Mouse (Mus musculus): ENCODE measurements around the gene Cnnm2. TPM values are rescaled to one million over a fixed set of nuclear protein-coding genes. Genes with fewer than 3 reads are reported as not detected.

The Cnnm2 gene
- polyA plus RNA-seq, 1 experiment from 2014 or later: 3.8 TPM

DNA sequence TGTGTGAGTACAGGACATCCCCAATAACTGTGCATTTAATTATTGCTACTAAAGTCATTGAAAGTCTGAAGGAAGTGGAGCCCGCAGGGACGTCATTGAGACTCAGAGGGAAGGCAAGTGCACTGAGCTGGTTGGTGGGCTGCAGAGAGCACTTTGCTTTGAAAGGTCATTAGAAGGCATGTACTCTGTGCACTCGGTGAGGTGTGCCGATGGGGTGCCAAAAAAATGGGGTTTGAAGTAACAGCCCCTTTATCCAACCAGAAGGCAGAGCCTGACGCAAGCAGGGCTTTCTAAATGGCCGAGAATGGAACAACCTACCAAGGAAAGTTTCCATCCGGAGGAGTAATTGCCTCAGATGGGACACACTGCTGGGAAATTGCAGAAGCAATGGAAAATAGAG, 63.5 kb downstream of the Cnnm2 start:
- Histone ChIP-seq H3K4me3 (ENCODE audit: low read depth, low read length) (no peak overlapping the region), H3K4me1 (ENCODE audit: control insufficient read depth, insufficient read depth, low read length) (no peaks in the 10 kb centered on the region), H3K4me2 (ENCODE audit: low read depth, low read length) (no peak overlapping the region), H3K27ac (replicated peaks; ENCODE audit: low read depth, low read length) (no peak overlapping the region), H3K36me3 (replicated peaks; ENCODE audit: control insufficient read depth, insufficient read depth, low read depth, low read length) (no peaks in the 10 kb centered on the region), H3K9ac (replicated peaks; ENCODE audit: low read length) (no peak overlapping the region), H3K27me3 (ENCODE audit: control insufficient read depth, insufficient read depth, low read length) (no peaks in the 10 kb centered on the region), H3K9me3 (replicated peaks; ENCODE audit: control insufficient read depth, low read length) (no peaks in the 10 kb centered on the region)
- ATAC-seq (replicated peaks; ENCODE audit: insufficient number of reproducible peaks, low FRiP score, low TSS enrichment, low read depth) (no peak), DNase-seq (ENCODE audit: low spot score) (no peak)
- WGBS: 85% methylated on average over 7 of the region's 7 CpGs

DNA sequence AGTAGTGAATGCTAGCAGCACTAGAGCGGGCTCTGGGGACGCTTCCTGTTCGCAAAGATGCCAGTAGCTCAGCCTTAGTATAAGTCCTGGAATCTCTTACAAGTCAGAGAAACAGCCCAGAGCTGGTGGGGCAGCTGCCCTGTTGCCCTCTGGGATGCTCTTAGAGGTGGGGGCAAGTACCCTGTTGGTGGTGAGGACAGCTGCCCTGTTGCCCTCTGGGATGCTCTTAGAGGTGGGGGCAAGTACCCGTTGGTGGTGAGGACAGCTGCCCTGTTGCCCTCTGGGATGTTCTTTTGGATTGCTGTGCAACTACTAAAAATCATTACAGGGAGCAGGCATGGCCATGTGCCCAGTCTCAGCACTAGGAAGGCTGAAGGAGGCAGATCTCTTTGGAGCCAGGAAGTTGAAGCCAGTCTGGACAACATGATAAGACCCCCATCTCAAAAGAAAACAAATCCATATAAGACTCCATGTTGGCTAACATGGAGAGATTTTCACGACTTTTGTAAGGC, 66.3 kb downstream of the Cnnm2 start:
- no peak overlapping the region for H3K4me2 ChIP-seq (ENCODE audit: low read depth, low read length)
- no peak for DNase-seq (ENCODE audit: low spot score)
- H3K9me3 ChIP-seq (replicated peaks; ENCODE audit: control insufficient read depth, low read length): no peaks in the 10 kb centered on the region
- no peak for ATAC-seq (replicated peaks; ENCODE audit: insufficient number of reproducible peaks, low FRiP score, low TSS enrichment, low read depth)
- H3K36me3 ChIP-seq (replicated peaks; ENCODE audit: control insufficient read depth, insufficient read depth, low read depth, low read length): no peaks in the 10 kb centered on the region
- no peak overlapping the region for H3K9ac ChIP-seq (replicated peaks; ENCODE audit: low read length)
- WGBS: 86% methylated on average over 5 of the region's 5 CpGs
- H3K4me1 ChIP-seq (ENCODE audit: control insufficient read depth, insufficient read depth, low read length): no peaks in the 10 kb centered on the region
- H3K27me3 ChIP-seq (ENCODE audit: control insufficient read depth, insufficient read depth, low read length): no peaks in the 10 kb centered on the region
- H3K27ac ChIP-seq (replicated peaks; ENCODE audit: low read depth, low read length): no peak overlapping the region
- H3K4me3 ChIP-seq (ENCODE audit: low read depth, low read length): no peak overlapping the region

DNA sequence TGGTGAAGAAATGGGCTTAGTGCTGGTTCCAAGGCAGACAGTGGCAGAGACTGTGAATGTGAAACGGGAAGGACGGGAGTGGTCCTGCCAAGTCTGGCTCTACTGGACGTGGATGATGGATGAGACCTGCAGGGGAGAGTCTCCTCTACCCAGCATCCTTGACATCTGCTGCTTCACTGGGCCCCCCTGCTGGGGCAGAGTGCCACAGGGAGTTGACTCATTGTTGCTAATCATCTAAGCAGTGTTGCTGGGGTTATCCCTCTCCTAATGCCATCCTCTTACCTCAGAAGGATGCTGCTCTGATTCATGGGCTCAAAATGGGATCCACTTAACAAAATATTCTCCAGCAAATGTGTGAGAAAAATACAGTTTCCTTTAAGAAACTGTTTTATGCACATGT, 67.6 kb downstream of the Cnnm2 start:
- H3K4me3 ChIP-seq (ENCODE audit: low read depth, low read length): no peak overlapping the region
- no peaks in the 10 kb centered on the region for H3K27me3 ChIP-seq (ENCODE audit: control insufficient read depth, insufficient read depth, low read length)
- 56% methylated on average over 3 of the region's 3 CpGs for WGBS
- no peak overlapping the region for H3K4me2 ChIP-seq (ENCODE audit: low read depth, low read length)
- no peaks in the 10 kb centered on the region for H3K4me1 ChIP-seq (ENCODE audit: control insufficient read depth, insufficient read depth, low read length)
- no peaks in the 10 kb centered on the region for H3K36me3 ChIP-seq (replicated peaks; ENCODE audit: control insufficient read depth, insufficient read depth, low read depth, low read length)
- no peaks in the 10 kb centered on the region for H3K9me3 ChIP-seq (replicated peaks; ENCODE audit: control insufficient read depth, low read length)
- no peak overlapping the region for H3K9ac ChIP-seq (replicated peaks; ENCODE audit: low read length)
- H3K27ac ChIP-seq (replicated peaks; ENCODE audit: low read depth, low read length): no peak overlapping the region
- ATAC-seq (replicated peaks; ENCODE audit: insufficient number of reproducible peaks, low FRiP score, low TSS enrichment, low read depth) (no peak), DNase-seq (ENCODE audit: low spot score) (no peak)

DNA sequence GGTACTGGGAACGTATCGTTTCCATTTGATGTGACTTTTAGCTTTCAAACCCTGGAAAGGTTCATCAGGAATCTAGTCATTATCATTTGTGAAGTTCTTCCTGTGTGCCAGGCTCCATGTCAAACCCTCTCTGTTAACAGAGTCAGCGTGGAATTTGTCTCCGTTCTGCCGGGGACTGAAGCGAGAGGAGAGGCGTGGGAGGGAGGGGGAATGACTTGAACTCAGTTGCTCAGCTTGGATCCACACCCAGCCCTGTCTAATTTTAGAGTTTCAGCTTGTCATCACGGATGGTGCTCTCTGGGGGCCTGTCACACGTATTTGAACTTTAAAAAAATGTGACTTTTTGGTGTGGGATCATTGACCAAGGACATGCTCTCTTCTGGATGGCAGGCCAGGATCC, 70.0 kb downstream of the Cnnm2 start:
- H3K27ac ChIP-seq (replicated peaks; ENCODE audit: low read depth, low read length): no peak overlapping the region

DNA sequence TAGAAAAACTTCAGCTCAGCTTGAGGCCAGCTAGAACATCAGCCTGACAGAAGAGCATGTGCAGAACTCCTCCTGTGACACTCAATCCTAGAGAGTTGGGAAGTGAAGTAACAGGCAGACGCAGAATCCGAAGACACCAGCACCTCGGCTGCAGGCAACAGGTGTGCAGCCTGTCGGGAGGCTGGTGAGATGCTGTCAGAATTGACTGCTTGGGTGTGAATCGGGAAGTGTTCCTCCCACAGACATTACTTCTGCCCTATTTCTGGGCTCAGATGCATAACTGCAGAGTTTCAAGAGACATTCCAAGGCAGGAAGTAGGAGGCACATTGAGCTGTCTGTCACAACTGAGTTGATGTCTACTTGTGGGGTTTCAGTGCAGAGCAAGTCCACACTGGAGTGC, 72.9 kb downstream of the Cnnm2 start:
- no peaks in the 10 kb centered on the region for H3K9me3 ChIP-seq (replicated peaks; ENCODE audit: control insufficient read depth, low read length)
- H3K9ac ChIP-seq (replicated peaks; ENCODE audit: low read length): no peak overlapping the region
- H3K4me3 ChIP-seq (ENCODE audit: low read depth, low read length): no peak overlapping the region
- no peaks in the 10 kb centered on the region for H3K4me1 ChIP-seq (ENCODE audit: control insufficient read depth, insufficient read depth, low read length)
- WGBS: 86% methylated on average over 5 of the region's 5 CpGs
- H3K4me2 ChIP-seq (ENCODE audit: low read depth, low read length): no peak overlapping the region
- H3K36me3 ChIP-seq (replicated peaks; ENCODE audit: control insufficient read depth, insufficient read depth, low read depth, low read length): no peaks in the 10 kb centered on the region
- no peak overlapping the region for H3K27ac ChIP-seq (replicated peaks; ENCODE audit: low read depth, low read length)
- DNase-seq (ENCODE audit: low spot score): no peak
- no peaks in the 10 kb centered on the region for H3K27me3 ChIP-seq (ENCODE audit: control insufficient read depth, insufficient read depth, low read length)
- no peak for ATAC-seq (replicated peaks; ENCODE audit: insufficient number of reproducible peaks, low FRiP score, low TSS enrichment, low read depth)

More for the DNA sequence above, 70.0 kb downstream of the Cnnm2 start:
- Histone ChIP-seq H3K4me2 (ENCODE audit: low read depth, low read length) (no peak overlapping the region), H3K36me3 (replicated peaks; ENCODE audit: control insufficient read depth, insufficient read depth, low read depth, low read length) (no peaks in the 10 kb centered on the region), H3K4me1 (ENCODE audit: control insufficient read depth, insufficient read depth, low read length) (no peaks in the 10 kb centered on the region), H3K4me3 (ENCODE audit: low read depth, low read length) (no peak overlapping the region), H3K27me3 (ENCODE audit: control insufficient read depth, insufficient read depth, low read length) (no peaks in the 10 kb centered on the region), H3K9me3 (replicated peaks; ENCODE audit: control insufficient read depth, low read length) (no peaks in the 10 kb centered on the region), H3K9ac (replicated peaks; ENCODE audit: low read length) (no peak overlapping the region)
- no peak for DNase-seq (ENCODE audit: low spot score)
- no peak for ATAC-seq (replicated peaks; ENCODE audit: insufficient number of reproducible peaks, low FRiP score, low TSS enrichment, low read depth)
- 79% methylated on average over 9 of the region's 9 CpGs for WGBS

DNA sequence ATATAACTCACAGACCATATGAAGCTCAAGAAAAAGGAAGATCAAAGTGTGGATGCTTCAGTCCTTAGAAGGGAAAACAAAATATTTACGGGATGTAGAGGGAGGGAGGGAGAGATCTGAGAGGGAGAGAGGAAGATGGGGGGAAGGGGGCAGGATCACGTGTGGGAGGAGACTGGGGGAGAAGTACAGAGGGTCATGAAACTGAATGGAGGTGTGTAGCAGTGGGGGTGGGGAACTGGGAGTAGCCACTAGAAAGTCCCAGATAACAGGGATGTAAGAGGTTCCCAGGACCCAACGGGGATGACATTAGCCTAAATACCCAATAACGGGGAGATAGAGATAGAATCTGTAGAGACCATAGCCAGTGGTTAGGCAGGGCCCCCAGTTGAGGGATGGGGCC, 73.9 kb downstream of the Cnnm2 start:
- Histone ChIP-seq H3K9ac (replicated peaks; ENCODE audit: low read length) (no peak overlapping the region), H3K4me3 (ENCODE audit: low read depth, low read length) (no peak overlapping the region), H3K36me3 (replicated peaks; ENCODE audit: control insufficient read depth, insufficient read depth, low read depth, low read length) (no peaks in the 10 kb centered on the region), H3K4me2 (ENCODE audit: low read depth, low read length) (no peak overlapping the region), H3K9me3 (replicated peaks; ENCODE audit: control insufficient read depth, low read length) (no peaks in the 10 kb centered on the region), H3K4me1 (ENCODE audit: control insufficient read depth, insufficient read depth, low read length) (no peaks in the 10 kb centered on the region), H3K27ac (replicated peaks; ENCODE audit: low read depth, low read length) (no peak overlapping the region), H3K27me3 (ENCODE audit: control insufficient read depth, insufficient read depth, low read length) (no peaks in the 10 kb centered on the region)
- DNase-seq (ENCODE audit: low spot score) (no peak), ATAC-seq (replicated peaks; ENCODE audit: insufficient number of reproducible peaks, low FRiP score, low TSS enrichment, low read depth) (no peak)
- 79% methylated on average over 4 of the region's 4 CpGs for WGBS

DNA sequence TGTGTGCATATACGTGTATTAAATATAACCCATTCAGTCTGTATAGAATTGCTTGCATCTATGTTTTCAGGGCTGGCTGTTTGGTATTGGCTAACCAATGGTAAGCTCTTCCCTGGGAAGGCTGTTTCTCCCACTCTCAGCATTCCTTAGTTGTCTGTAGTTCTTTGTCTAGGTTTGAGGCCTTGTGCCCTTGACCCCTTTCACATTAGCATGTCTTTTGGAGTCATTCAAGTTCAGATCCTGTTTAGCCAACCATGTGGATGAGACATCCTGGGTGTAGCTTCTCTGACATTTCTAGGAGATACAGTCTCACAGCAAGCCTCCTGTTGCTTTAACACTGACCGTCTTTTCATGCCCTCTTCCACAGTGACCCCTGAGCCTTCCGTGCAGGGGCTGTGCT, 74.7 kb downstream of the Cnnm2 start:
- WGBS: 72% methylated on average over 3 of the region's 3 CpGs

DNA sequence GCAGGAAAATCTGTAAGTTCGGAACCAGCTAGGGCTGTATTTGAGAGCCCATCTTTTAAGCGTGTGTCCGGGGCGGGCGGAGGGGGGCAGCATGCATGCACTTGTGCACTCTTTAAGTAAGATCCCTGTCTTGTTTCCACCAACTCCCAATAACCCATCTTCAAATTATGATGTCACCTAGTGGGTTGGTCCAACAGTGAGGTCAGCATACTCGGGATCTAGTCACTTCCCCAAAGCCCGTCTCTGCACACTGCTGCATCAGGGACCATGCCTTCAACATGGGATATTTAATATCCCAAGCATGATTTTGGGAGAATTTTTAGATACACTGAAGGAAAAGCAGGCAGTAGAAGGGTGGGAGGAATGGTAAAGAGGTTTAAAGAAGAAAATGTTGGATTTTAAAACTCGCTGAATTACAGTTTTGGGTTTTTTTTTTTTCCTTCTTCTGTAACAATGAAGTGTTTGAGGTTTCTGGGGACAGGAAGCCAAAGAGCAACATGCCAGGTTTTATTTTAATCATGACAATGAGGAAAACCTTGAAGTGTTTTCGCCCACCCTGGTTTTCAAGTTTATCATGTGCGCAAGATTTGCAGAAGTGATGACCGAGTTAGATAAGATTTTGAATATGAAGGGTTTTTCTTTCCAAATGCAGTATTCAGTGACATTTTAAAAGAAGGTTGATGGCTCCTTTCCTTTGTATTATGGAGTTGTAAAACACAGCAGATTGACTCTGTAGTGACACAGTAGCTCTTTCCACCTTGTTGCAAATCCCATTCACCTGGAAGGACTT, 76.1 kb downstream of the Cnnm2 start:
- Histone ChIP-seq H3K4me3 (ENCODE audit: low read depth, low read length) (no peak overlapping the region), H3K36me3 (replicated peaks; ENCODE audit: control insufficient read depth, insufficient read depth, low read depth, low read length) (no peaks in the 10 kb centered on the region), H3K4me1 (ENCODE audit: control insufficient read depth, insufficient read depth, low read length) (no peaks in the 10 kb centered on the region), H3K27me3 (ENCODE audit: control insufficient read depth, insufficient read depth, low read length) (no peaks in the 10 kb centered on the region), H3K9ac (replicated peaks; ENCODE audit: low read length) (no peak overlapping the region), H3K27ac (replicated peaks; ENCODE audit: low read depth, low read length) (no peak overlapping the region), H3K9me3 (replicated peaks; ENCODE audit: control insufficient read depth, low read length) (no peaks in the 10 kb centered on the region), H3K4me2 (ENCODE audit: low read depth, low read length) (no peak overlapping the region)
- ATAC-seq (replicated peaks; ENCODE audit: insufficient number of reproducible peaks, low FRiP score, low TSS enrichment, low read depth) (no peak), DNase-seq (ENCODE audit: low spot score) (no peak)
- 90% methylated on average over 11 of the region's 11 CpGs for WGBS

More for the DNA sequence above, 74.7 kb downstream of the Cnnm2 start:
- Histone ChIP-seq H3K27ac (replicated peaks; ENCODE audit: low read depth, low read length) (no peak overlapping the region), H3K27me3 (ENCODE audit: control insufficient read depth, insufficient read depth, low read length) (no peaks in the 10 kb centered on the region), H3K4me3 (ENCODE audit: low read depth, low read length) (no peak overlapping the region), H3K4me1 (ENCODE audit: control insufficient read depth, insufficient read depth, low read length) (no peaks in the 10 kb centered on the region), H3K9ac (replicated peaks; ENCODE audit: low read length) (no peak overlapping the region), H3K4me2 (ENCODE audit: low read depth, low read length) (no peak overlapping the region), H3K36me3 (replicated peaks; ENCODE audit: control insufficient read depth, insufficient read depth, low read depth, low read length) (no peaks in the 10 kb centered on the region), H3K9me3 (replicated peaks; ENCODE audit: control insufficient read depth, low read length) (no peaks in the 10 kb centered on the region)
- DNase-seq (ENCODE audit: low spot score) (no peak), ATAC-seq (replicated peaks; ENCODE audit: insufficient number of reproducible peaks, low FRiP score, low TSS enrichment, low read depth) (no peak)

Data from embryonic facial prominence, embryonic 11.5 days (tissue).